Mouse (Mus musculus) cerebellum, adult 9-11 months (tissue): ENCODE results near the gene Cyp3a41a.
"Not testable (repeated sequence)": the region's sequence is repeated elsewhere in the genome, so short reads cannot be mapped to it uniquely, and the experiment has no call there.

ENCODE experiments used
- DNase-seq: peaks from one replicate; pipeline ENCODE4 v3.0.0; 2022

Cyp3a41a gene

DNA sequence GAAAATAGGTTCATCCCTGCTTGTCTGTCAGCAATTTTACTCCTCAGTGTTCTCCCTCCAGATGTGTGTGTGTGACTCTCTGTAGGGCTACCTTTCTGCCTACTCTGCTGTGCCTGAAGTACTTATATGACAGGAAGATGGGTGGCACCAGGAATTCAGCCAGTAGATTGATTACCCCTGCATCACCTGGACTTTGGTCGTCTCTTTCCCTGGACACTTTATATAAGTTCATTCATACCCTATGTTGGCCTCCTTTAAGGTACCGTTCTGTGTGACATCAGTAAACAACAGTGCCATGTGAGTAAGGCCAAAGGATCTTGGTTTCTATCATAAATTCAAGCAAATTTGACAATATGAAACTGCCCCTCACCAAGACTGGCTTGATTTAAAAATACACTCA is at the start of gene Cyp3a41a:
Gene Cyp3a41a (minus strand): TSS at position 101 of the 400 bp plus-strand sequence.
- not testable (repeated sequence) for DNase-seq

DNA sequence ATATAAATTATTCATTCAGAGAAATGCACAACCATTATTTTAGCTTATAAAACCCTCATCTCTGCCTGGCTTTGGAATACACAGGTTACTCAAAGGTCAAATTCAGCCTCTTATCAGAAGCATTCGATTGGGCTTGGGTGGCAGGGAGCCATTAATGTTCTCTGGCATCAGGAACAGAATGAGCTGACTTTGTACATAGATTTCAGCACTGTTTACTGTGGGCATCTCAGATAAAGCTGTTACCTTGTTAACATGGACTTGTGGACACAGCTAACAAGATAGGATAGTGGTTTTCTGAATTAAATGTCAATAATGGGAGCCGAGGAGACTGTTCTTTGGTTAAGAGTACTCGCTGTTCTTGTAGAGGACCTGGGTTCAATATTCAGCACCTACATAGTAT is 17.6 kb upstream of the Cyp3a41a start:
- not testable (repeated sequence) for DNase-seq

DNA sequence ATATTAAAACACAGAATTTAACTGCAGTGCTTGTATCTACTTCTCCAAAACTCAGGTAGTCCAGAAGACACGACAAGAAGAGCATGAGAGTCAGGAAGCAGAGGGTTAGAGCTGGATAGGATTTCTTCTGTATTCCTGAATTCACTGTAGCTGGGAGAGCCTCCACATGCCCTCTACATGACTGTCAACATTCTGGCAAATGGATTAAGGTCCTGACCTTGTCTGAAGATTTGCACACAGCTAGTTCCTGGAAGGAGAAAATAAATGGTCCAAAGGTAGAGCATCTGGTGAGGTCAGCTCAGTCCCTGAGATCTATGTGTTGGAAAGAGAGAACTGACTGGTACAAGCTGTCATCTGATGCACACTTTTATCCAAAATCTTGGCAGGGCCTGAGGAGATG is 5.6 kb downstream of the Cyp3a41a start:
- DNase-seq: not testable (repeated sequence)

DNA sequence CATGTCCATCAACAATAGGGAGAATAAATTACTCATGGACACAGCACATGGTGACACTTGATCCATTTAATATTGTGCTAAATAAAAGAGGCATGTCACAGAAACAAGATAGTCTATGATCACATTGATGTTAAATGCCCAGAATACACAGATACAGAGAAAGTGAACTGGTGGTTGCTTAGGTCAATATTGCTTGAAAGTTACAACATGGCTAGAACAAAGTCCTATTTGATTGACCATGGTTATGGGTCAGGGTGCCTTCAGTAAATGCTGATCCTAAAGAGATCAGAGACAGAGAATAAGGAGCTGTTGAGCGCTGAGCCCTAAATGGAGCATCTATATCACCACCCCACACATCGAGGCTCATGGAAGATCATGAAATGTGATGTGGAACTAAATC is 12.6 kb downstream of the Cyp3a41a start:
- DNase-seq: not testable (repeated sequence)

DNA sequence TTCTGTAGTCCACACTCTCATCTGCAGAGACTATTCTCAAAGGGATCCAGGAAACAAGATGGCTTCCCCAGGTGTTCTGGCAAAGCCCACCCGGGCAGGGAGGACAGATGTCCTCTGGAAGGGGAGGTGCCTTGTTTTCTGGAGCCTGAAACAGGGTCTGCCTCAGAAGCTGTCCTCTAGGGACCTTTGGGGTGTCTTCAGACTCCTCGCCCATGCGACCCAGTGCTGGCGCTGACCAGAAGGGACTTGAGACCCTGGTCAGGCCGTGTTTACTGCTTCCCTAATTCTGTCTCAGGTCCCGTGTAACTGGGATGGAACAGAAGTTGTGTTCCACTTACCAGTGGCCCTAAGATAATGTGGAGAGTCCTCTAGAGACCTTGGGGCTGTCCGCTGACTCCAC is 57.9 kb downstream of the Cyp3a41a start:
- DNase-seq: no peak

DNA sequence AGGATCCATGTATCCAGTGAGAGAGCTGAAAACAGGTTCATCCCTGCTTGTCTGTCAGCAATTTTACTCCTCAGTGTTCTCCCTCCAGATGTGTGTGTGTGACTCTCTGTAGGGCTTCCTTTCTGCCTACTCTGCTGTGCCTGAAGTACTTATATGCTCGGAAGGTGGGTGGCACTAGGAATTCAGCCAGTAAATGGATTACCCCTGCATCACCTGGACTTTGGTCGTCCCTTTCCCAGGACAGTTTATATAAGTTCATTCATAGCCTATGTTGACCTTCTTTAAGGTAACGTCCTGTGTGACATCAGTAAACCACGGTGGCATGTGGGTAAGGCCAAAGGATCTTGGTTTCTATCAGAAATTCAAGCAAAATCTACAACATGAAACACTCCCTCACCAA is 72.2 kb downstream of the Cyp3a41a start:
- no peak for DNase-seq
